Mouse (Mus musculus) gonadal fat pad, adult 2 months (tissue): Measurements from ENCODE around the gene Elfn1. TPM values are rescaled to one million over a fixed set of nuclear protein-coding genes. Genes with fewer than 3 reads are reported as not detected.
"Not testable (repeated sequence)": the region's sequence is repeated elsewhere in the genome, so short reads cannot be mapped to it uniquely, and the experiment has no call there.

Experiments
- DNase-seq: peaks from one replicate; pipeline ENCODE4 v3.0.0-alpha.2; 2012; ENCODE audit warnings: low read depth
- polyA plus RNA-seq: library from polyadenylated mRNA; depleted of rRNA; stranded (reverse); fragments of >200 nt; gene quantifications from 2 replicates; pipeline ENCODE4 v1.2.3, GENCODE M21; 2012

Gene Elfn1
- polyA plus RNA-seq, 1 experiment = 0.22 TPM

- DNase-seq = no peak
Measured at GRCm38 (mm10) chr5:139970186-139970631, 62.5 kb downstream of the Elfn1 start.

- DNase-seq = no peak
Measured at GRCm38 (mm10) chr5:139976584-139976983, 68.8 kb downstream of the Elfn1 start.

- no peak for DNase-seq
Measured at GRCm38 (mm10) chr5:139977476-139977875, 69.7 kb downstream of the Elfn1 start.

GRCm38 (mm10) chr5:139978525-139979276 is 71.0 kb downstream of the Elfn1 start:
- DNase-seq = no peak

GRCm38 (mm10) chr5:139979371-139979770 is 71.6 kb downstream of the Elfn1 start:
- DNase-seq = no peak

GRCm38 (mm10) chr5:139981976-139982375 is 74.2 kb downstream of the Elfn1 start:
- no peak for DNase-seq

- no peak for DNase-seq
Measured at GRCm38 (mm10) chr5:139985073-139985746, 77.5 kb downstream of the Elfn1 start.

- no peak for DNase-seq
Measured at GRCm38 (mm10) chr5:139991531-139991930, 83.8 kb downstream of the Elfn1 start.

GRCm38 (mm10) chr5:139998321-139998720 is 90.6 kb downstream of the Elfn1 start:
- not testable (repeated sequence) for DNase-seq

GRCm38 (mm10) chr5:139998916-139999315 is 91.2 kb downstream of the Elfn1 start:
- DNase-seq = no peak

GRCm38 (mm10) chr5:140002541-140002940 is 94.8 kb downstream of the Elfn1 start:
- no peak for DNase-seq

- no peak for DNase-seq
Measured at GRCm38 (mm10) chr5:140006861-140007260, 99.1 kb downstream of the Elfn1 start.

GRCm38 (mm10) chr5:140007656-140008522 is 100.1 kb downstream of the Elfn1 start:
- no peak for DNase-seq

- DNase-seq = no peak
Measured at GRCm38 (mm10) chr5:140008523-140008806, 100.7 kb downstream of the Elfn1 start.

- DNase-seq = no peak
Measured at GRCm38 (mm10) chr5:140009083-140009655, 101.4 kb downstream of the Elfn1 start.

GRCm38 (mm10) chr5:140010405-140010804 is 102.7 kb downstream of the Elfn1 start:
- no peak for DNase-seq

GRCm38 (mm10) chr5:140012286-140012967 is 104.7 kb downstream of the Elfn1 start:
- DNase-seq = no peak

- DNase-seq = no peak
Measured at GRCm38 (mm10) chr5:140013652-140014051, 105.9 kb downstream of the Elfn1 start.

GRCm38 (mm10) chr5:140016896-140017295 is 109.2 kb downstream of the Elfn1 start:
- no peak for DNase-seq

- DNase-seq = no peak
Measured at GRCm38 (mm10) chr5:140018780-140019179, 111.0 kb downstream of the Elfn1 start.

- DNase-seq = no peak
Measured at GRCm38 (mm10) chr5:140019616-140020015, 111.9 kb downstream of the Elfn1 start.
